Mouse (Mus musculus): ENCODE results near the gene Olfm2. TPM values are rescaled to one million over a fixed set of nuclear protein-coding genes. Genes with fewer than 3 reads are reported as not detected.

Olfm2 gene
- polyA plus RNA-seq, 1 experiment, result 2.3 TPM

DNA sequence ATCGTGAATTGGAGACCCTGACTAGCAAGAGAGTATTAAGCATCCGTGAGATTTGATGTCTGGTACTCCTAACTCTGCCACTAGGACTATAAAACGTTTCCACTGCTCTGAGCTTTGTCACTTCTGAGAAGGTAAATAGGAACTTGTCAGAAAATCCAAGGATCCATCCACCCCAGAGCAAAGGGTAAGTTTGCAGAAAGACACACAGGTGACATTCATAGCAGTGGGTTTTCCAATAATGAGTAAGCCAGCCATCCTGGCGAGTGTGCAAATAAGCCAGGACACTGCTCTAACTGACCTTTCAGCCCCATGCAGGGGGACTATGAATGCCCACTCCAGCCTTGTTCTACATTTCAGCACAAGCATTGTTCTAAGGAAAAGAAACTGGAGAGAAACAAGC lies 14.4 kb downstream of the Olfm2 start:
- Histone ChIP-seq H3K27me3 (replicated peaks; ENCODE audit: control insufficient read depth, insufficient read depth, low read length) (no peaks in the 10 kb centered on the region; the same call in 1 of the 2 replicates), H3K27ac (ENCODE audit: insufficient read depth, low read depth, low read length) (no peak overlapping the region), H3K36me3 (ENCODE audit: control insufficient read depth, insufficient read depth, low read length) (no peaks in the 10 kb centered on the region), H3K4me3 (ENCODE audit: insufficient read depth, low read depth, low read length) (no peak overlapping the region), H3K4me1 (ENCODE audit: control insufficient read depth, insufficient read depth, low read length) (no peaks in the 10 kb centered on the region)
- DNase-seq, result no peak
- no peak for TF ChIP-seq CTCF (conservative IDR thresholded peaks at IDR 0.05; ENCODE audit: insufficient read depth, insufficient read length, low read depth, low read length)
- no peak for TF ChIP-seq POLR2A (IDR thresholded peaks at IDR 0.05; ENCODE audit: low read depth, low read length)
- WGBS, result 63% methylated on average over 4 of the region's 4 CpGs

GRCm38 (mm10) chr9:20729451-20729850 lies 16.7 kb downstream of the Olfm2 start:
- no peak overlapping the region for H3K4me3 ChIP-seq (ENCODE audit: insufficient read depth, low read depth, low read length)
- no peak for DNase-seq
- WGBS, result 34% methylated on average over 6 of the region's 6 CpGs
- peaks cover 3% of the 10 kb centered on the region; the same call in 1 of the 2 replicates for H3K27me3 ChIP-seq (replicated peaks; ENCODE audit: control insufficient read depth, insufficient read depth, low read length)
- TF ChIP-seq CTCF (conservative IDR thresholded peaks at IDR 0.05; ENCODE audit: insufficient read depth, insufficient read length, low read depth, low read length), result no peak
- TF ChIP-seq POLR2A (IDR thresholded peaks at IDR 0.05; ENCODE audit: low read depth, low read length), result no peak
- H3K36me3 ChIP-seq (ENCODE audit: control insufficient read depth, insufficient read depth, low read length), result no peaks in the 10 kb centered on the region
- no peak overlapping the region for H3K27ac ChIP-seq (ENCODE audit: insufficient read depth, low read depth, low read length)
- H3K4me1 ChIP-seq (ENCODE audit: control insufficient read depth, insufficient read depth, low read length), result no peaks in the 10 kb centered on the region

DNA sequence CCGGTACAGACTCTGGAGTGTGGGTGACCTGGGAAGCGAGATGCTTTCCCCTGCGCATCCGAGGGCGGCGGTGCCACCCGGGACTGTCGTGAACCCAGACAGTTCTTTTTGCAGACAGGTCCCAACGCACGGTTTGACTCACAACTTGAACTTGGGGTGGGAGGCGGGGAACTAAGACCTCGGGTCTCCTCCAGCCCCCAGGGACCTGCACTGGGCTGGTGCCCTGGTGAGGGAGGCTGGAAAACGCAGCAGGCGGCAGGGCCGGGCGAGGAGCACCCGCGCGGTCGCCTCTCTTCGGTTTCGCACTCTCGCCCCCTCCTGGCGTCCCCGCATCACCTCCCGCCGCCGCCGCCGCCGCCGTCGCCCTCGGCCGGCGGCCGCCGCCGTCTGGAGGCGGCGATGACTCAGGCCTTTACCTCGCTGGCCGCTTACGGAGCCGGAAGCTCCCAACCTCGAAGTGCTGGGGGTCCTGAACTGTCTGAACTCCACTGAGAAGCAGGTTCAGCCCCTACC lies 18.5 kb downstream of the Olfm2 start:
- peak; percentile 15 for DNase-seq
- H3K27me3 ChIP-seq (replicated peaks; ENCODE audit: control insufficient read depth, insufficient read depth, low read length), result peaks cover 3% of the 10 kb centered on the region; the same call in 1 of the 2 replicates

DNA sequence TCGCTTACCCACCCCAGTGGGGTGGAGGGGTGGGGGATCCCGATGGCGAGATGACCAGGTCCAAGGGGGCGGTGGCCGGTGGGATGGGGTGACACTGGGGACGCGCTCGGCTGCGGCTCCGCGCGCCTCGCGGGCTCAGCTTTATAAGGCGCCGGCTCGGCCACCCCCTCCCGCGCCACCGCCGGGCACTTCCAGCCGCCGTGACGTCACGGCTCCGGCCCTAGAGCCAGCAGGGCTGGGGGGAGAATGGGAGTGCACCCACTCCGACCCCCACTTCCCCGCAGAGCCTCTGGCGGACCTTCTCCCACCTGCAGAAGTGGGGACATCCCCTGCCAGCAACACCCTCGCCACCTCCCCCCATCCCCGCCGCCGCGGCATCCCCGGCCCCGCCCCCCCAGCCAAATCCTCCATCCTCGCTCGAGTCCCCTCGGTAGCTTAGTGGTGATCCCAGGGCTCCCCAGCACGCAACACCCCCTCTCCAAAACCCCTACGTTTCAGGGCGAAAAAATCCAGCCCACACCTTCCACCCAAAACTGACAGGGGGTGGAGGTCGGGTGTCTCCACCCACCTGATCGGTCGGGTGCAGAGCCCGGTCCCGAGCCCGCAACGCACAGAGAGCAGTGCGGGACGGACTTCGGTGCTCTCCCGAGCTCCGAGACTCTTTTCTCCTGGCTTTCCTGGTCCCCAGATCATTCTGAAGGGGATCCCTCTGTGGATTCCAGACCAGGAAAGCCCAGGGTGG lies 19.1 kb downstream of the Olfm2 start:
- DNase-seq, result no peak
- Histone ChIP-seq H3K4me3 (ENCODE audit: insufficient read depth, low read depth, low read length) (peak overlapping the region; percentile 55), H3K36me3 (ENCODE audit: control insufficient read depth, insufficient read depth, low read length) (no peaks in the 10 kb centered on the region), H3K27me3 (replicated peaks; ENCODE audit: control insufficient read depth, insufficient read depth, low read length) (peaks cover 3% of the 10 kb centered on the region; the same call in 1 of the 2 replicates), H3K27ac (ENCODE audit: insufficient read depth, low read depth, low read length) (no peak overlapping the region), H3K4me1 (ENCODE audit: control insufficient read depth, insufficient read depth, low read length) (no peaks in the 10 kb centered on the region)
- WGBS, result under 1% methylated on average over 36 of the region's 54 CpGs
- TF ChIP-seq CTCF (conservative IDR thresholded peaks at IDR 0.05; ENCODE audit: insufficient read depth, insufficient read length, low read depth, low read length), result no peak
- TF ChIP-seq POLR2A (IDR thresholded peaks at IDR 0.05; ENCODE audit: low read depth, low read length), result no peak

More for the DNA sequence above, 18.5 kb downstream of the Olfm2 start:
- Histone ChIP-seq H3K4me1 (ENCODE audit: control insufficient read depth, insufficient read depth, low read length) (no peaks in the 10 kb centered on the region), H3K27ac (ENCODE audit: insufficient read depth, low read depth, low read length) (no peak overlapping the region), H3K4me3 (ENCODE audit: insufficient read depth, low read depth, low read length) (peak overlapping the region; percentile 55), H3K36me3 (ENCODE audit: control insufficient read depth, insufficient read depth, low read length) (no peaks in the 10 kb centered on the region)
- TF ChIP-seq CTCF (conservative IDR thresholded peaks at IDR 0.05; ENCODE audit: insufficient read depth, insufficient read length, low read depth, low read length) (0 out of 2 replicates have a peak, but pooled peaks have one; percentile 6), POLR2A (IDR thresholded peaks at IDR 0.05; ENCODE audit: low read depth, low read length) (no peak)
- WGBS, result under 1% methylated on average over 46 of the region's 46 CpGs

- Histone ChIP-seq H3K4me3 (ENCODE audit: insufficient read depth, low read depth, low read length) (peak overlapping the region; percentile 55), H3K4me1 (ENCODE audit: control insufficient read depth, insufficient read depth, low read length) (no peaks in the 10 kb centered on the region), H3K27ac (ENCODE audit: insufficient read depth, low read depth, low read length) (no peak overlapping the region), H3K27me3 (replicated peaks; ENCODE audit: control insufficient read depth, insufficient read depth, low read length) (peaks cover 3% of the 10 kb centered on the region; the same call in 1 of the 2 replicates), H3K36me3 (ENCODE audit: control insufficient read depth, insufficient read depth, low read length) (no peaks in the 10 kb centered on the region)
- DNase-seq, result no peak
- 4% methylated on average over 42 of the region's 42 CpGs for WGBS
- TF ChIP-seq CTCF (conservative IDR thresholded peaks at IDR 0.05; ENCODE audit: insufficient read depth, insufficient read length, low read depth, low read length) (no peak), POLR2A (IDR thresholded peaks at IDR 0.05; ENCODE audit: low read depth, low read length) (no peak)
These were observed 19.9 kb downstream of the Olfm2 start for GRCm38 (mm10) chr9:20726134-20726858.

DNA sequence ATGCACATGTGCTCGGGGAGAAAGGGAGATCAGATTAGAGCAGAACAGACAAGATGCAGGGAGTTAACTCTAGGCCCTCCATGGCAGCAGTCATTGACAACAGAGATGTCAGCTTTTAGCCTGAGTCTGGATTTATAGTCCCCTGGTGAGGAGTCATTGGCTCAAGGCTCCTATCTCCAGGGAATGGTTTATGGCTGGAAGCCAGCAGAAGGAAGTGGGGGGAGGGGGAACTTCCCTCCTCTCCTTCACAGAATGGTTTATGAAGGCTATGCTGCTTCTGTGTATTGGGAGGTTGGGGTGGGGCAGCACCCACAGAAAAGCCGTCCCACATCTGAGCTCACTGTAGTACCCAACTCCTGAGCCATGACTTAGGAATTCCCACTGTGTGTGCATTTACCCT lies 24.6 kb downstream of the Olfm2 start:
- no peaks in the 10 kb centered on the region for H3K4me1 ChIP-seq (ENCODE audit: control insufficient read depth, insufficient read depth, low read length)
- no peaks in the 10 kb centered on the region for H3K36me3 ChIP-seq (ENCODE audit: control insufficient read depth, insufficient read depth, low read length)
- peak; percentile 39 for DNase-seq
- WGBS, result 22% methylated on average over 2 of the region's 2 CpGs
- H3K27ac ChIP-seq (ENCODE audit: insufficient read depth, low read depth, low read length), result no peak overlapping the region
- peaks cover 3% of the 10 kb centered on the region; the same call in 1 of the 2 replicates for H3K27me3 ChIP-seq (replicated peaks; ENCODE audit: control insufficient read depth, insufficient read depth, low read length)
- TF ChIP-seq POLR2A (IDR thresholded peaks at IDR 0.05; ENCODE audit: low read depth, low read length), result no peak
- TF ChIP-seq CTCF (conservative IDR thresholded peaks at IDR 0.05; ENCODE audit: insufficient read depth, insufficient read length, low read depth, low read length), result no peak
- H3K4me3 ChIP-seq (ENCODE audit: insufficient read depth, low read depth, low read length), result no peak overlapping the region

- Histone ChIP-seq H3K27me3 (replicated peaks; ENCODE audit: control insufficient read depth, insufficient read depth, low read length) (no peaks in the 10 kb centered on the region), H3K4me1 (ENCODE audit: control insufficient read depth, insufficient read depth, low read length) (no peaks in the 10 kb centered on the region), H3K4me3 (ENCODE audit: insufficient read depth, low read depth, low read length) (no peak overlapping the region), H3K36me3 (ENCODE audit: control insufficient read depth, insufficient read depth, low read length) (no peaks in the 10 kb centered on the region), H3K27ac (ENCODE audit: insufficient read depth, low read depth, low read length) (no peak overlapping the region)
- DNase-seq, result no peak
- WGBS, result 80% methylated on average over 7 of the region's 7 CpGs
- TF ChIP-seq CTCF (conservative IDR thresholded peaks at IDR 0.05; ENCODE audit: insufficient read depth, insufficient read length, low read depth, low read length) (0 out of 2 replicates have a peak, but pooled peaks have one; percentile 22), POLR2A (IDR thresholded peaks at IDR 0.05; ENCODE audit: low read depth, low read length) (no peak)
These were observed 30.8 kb downstream of the Olfm2 start for GRCm38 (mm10) chr9:20715332-20715731.
